9 mouse cellular contexts compared by ENCODE assay signal in genomic region chr9:24974021-24974741, GRCm38 (mm10).
A peak's percentile ranks its signal among the peaks of the same experiment; 100 is the strongest.
DNase-seq lines count a peak whose midpoint lies in the region; ATAC-seq and TF ChIP-seq lines count a peak whose summit lies in the region.
"Had no signal": no experiment of that assay in that cellular context is flagged by ENCODE, and none has a peak within 500 bp of the region (broad histone marks: within the 10 kb centered on the region; RNA-seq: fewer than 3 reads in every experiment).

No protein-coding gene starts in this region.

- TF ChIP-seq CTCF in hindbrain, postnatal 0 days (IDR thresholded peaks at IDR 0.05; ENCODE audit: low read depth) = no peak

- intact Hi-C loops in left cerebral cortex, postnatal 36 days (cut with DNase I) = no loop called here

- DNase-seq in liver = peak; percentile 18
- peak; percentile 35 for DNase-seq in forelimb bud, embryonic 11.5 days (ENCODE audit: low read depth, low spot score)
- peak; percentile 59 for DNase-seq in hindbrain, postnatal 0 days (ENCODE audit: low spot score)
- peak; percentile 8 to 28 for DNase-seq in lung, adult 18-20 months
- peak; percentile 79 for DNase-seq in retina, postnatal 1 day
- DNase-seq in left cerebral cortex, postnatal 36 days (ENCODE audit: low spot score in 2 of 2) = no peak
- no peak for DNase-seq in spleen, postnatal 36 days (ENCODE audit: low spot score in 2 of 2)

- no peaks in the 10 kb centered on the region; the same call in 1 of the 2 replicates for H3K4me1 ChIP-seq in liver, embryonic 12.5 days
- H3K4me1 ChIP-seq in hindbrain, postnatal 0 days (ENCODE audit: insufficient read depth, low read length) = peaks cover 5% of the 10 kb centered on the region; the same call in 1 of the 2 replicates
- H3K4me1 ChIP-seq: megakaryocyte, embryonic 14.5 days had no signal

- no peak overlapping the region; the same call in 1 of the 2 replicates for H3K4me2 ChIP-seq in liver, embryonic 12.5 days
- peak overlapping the region; percentile 49 for H3K4me2 ChIP-seq in hindbrain, postnatal 0 days (ENCODE audit: low read depth, low read length)

- H3K9me3 ChIP-seq in liver, embryonic 12.5 days (replicated peaks) = no peaks in the 10 kb centered on the region
- no peaks in the 10 kb centered on the region for H3K9me3 ChIP-seq in hindbrain, postnatal 0 days (ENCODE audit: low read length)
- H3K9me3 ChIP-seq: megakaryocyte, embryonic 14.5 days had no signal

- peaks cover 13% of the 10 kb centered on the region; the same call in 1 of the 2 replicates for H3K27me3 ChIP-seq in liver, embryonic 12.5 days (replicated peaks)
- H3K27me3 ChIP-seq in hindbrain, postnatal 0 days (ENCODE audit: insufficient read depth, low read length) = no peaks in the 10 kb centered on the region

- no peaks in the 10 kb centered on the region for H3K36me3 ChIP-seq in liver, embryonic 12.5 days
- no peaks in the 10 kb centered on the region for H3K36me3 ChIP-seq in hindbrain, postnatal 0 days (ENCODE audit: insufficient read depth, low read length)

- no peak overlapping the region for H3K27ac ChIP-seq in liver, embryonic 12.5 days
- no peak overlapping the region for H3K27ac ChIP-seq in hindbrain, postnatal 0 days

- WGBS in liver, embryonic 12.5 days (ENCODE audit: insufficient replicate concordance) = 14% methylated on average over 19 of the region's 19 CpGs
- 5% methylated on average over 19 of the region's 19 CpGs for WGBS in hindbrain, postnatal 0 days

- no peak overlapping the region for H3K4me3 ChIP-seq in liver, embryonic 12.5 days
- H3K4me3 ChIP-seq in hindbrain, postnatal 0 days (ENCODE audit: low read length) = no peak overlapping the region
- H3K4me3 ChIP-seq: megakaryocyte, embryonic 14.5 days had no signal

- no peak for ATAC-seq in liver, embryonic 12.5 days
- peak; percentile 54; the same call in 1 of the 2 replicates for ATAC-seq in hindbrain, postnatal 0 days

- H3K9ac ChIP-seq in liver, embryonic 12.5 days = no peak overlapping the region
- no peak overlapping the region; the same call in 1 of the 2 replicates for H3K9ac ChIP-seq in hindbrain, postnatal 0 days (replicated peaks; ENCODE audit: low read length)

Comparison
In these comparisons a context has a peak if more than half of its experiments do, and no peak if none do; other contexts are left out.
1. DNase-seq: peak in liver (single experiment), forelimb bud, embryonic 11.5 days (single experiment), hindbrain, postnatal 0 days (single experiment), lung, adult 18-20 months (2 of 2) and retina, postnatal 1 day (single experiment); none in left cerebral cortex, postnatal 36 days (0 of 2) and spleen, postnatal 36 days (0 of 2).